Mouse (Mus musculus) limb, embryonic 10.5 days (tissue): ENCODE measurements around the gene Dst. TPM values are rescaled to one million over a fixed set of nuclear protein-coding genes. Genes with fewer than 3 reads are reported as not detected.

ENCODE experiments used
- DNase-seq: peaks from one replicate; pipeline ENCODE4 v3.0.0-alpha.2; 2017; ENCODE audit warnings: low spot score
- H3K27ac ChIP-seq: fragments of 300-500 bp; sonication (generic); 2 replicates; pipeline ENCODE4 v1.5.1; 2016; ENCODE audit warnings: mild to moderate bottlenecking
- H3K27me3 ChIP-seq: fragments of 300-500 bp; sonication (generic); 2 replicates; pipeline ENCODE4 v1.6.1; 2016; ENCODE audit warnings: low read depth, mild to moderate bottlenecking; ENCODE audit not compliant: poor library complexity, severe bottlenecking
- H3K36me3 ChIP-seq: fragments of 300-500 bp; sonication (generic); 2 replicates; pipeline ENCODE4 v1.6.1; 2016; ENCODE audit warnings: mild to moderate bottlenecking, moderate library complexity
- H3K4me1 ChIP-seq: fragments of 300-500 bp; sonication (generic); 2 replicates; pipeline ENCODE4 v1.6.1; 2016
- H3K4me3 ChIP-seq: fragments of 300-500 bp; sonication (generic); 2 replicates; pipeline ENCODE4 v1.5.1; 2016; ENCODE audit warnings: mild to moderate bottlenecking, moderate library complexity
- H3K9me3 ChIP-seq: fragments of 300-500 bp; sonication (generic); replicated peaks from 2 replicates; pipeline ENCODE4 v1.6.1; 2016; ENCODE audit warnings: mild to moderate bottlenecking
- WGBS: fragments of 180-500 bp; shearing (Covaris S2); methylation state at CpG from one replicate; pipeline ENCODE4 v1.1.7; 2016; 5-methylcytosine and 5-hydroxymethylcytosine counted together
- polyA plus RNA-seq: library from polyadenylated mRNA; unstranded; fragments of >200 nt; fragmentation: Nextera tagmentation; extraction: Ambion mirVana; gene quantifications from 2 replicates; pipeline ENCODE4 v1.2.1, GENCODE M21; 2016

Gene Dst
- polyA plus RNA-seq, 1 experiment from 2014 or later: 9.7 TPM

DNA sequence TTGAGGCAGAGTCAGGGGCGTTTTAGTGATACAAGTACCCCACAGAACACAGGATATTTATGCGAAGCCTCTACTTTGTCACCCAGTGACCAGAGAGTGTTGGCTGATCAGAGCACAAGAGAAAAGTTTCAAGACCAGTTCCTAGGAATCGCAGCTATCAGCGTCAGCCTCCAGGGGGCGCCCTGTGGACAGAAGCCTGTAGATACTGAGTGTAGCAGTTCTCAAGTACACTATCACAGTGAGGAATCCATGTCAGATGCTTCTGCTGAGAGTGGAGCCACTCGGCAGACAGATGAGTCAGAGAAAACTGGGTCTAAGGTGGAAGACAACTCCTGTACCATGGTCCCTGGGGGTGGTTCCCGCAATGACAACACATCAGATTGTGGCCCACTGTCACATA lies 281.9 kb downstream of the Dst start:
- WGBS: 69% methylated on average over 7 of the region's 7 CpGs
- DNase-seq: peak; percentile 52
- Histone ChIP-seq H3K4me1 (peaks cover 6% of the 10 kb centered on the region), H3K27ac (no peak overlapping the region), H3K9me3 (no peaks in the 10 kb centered on the region), H3K27me3 (no peaks in the 10 kb centered on the region), H3K36me3 (peaks cover 4% of the 10 kb centered on the region; the same call in 1 of the 2 replicates), H3K4me3 (no peak overlapping the region)

DNA sequence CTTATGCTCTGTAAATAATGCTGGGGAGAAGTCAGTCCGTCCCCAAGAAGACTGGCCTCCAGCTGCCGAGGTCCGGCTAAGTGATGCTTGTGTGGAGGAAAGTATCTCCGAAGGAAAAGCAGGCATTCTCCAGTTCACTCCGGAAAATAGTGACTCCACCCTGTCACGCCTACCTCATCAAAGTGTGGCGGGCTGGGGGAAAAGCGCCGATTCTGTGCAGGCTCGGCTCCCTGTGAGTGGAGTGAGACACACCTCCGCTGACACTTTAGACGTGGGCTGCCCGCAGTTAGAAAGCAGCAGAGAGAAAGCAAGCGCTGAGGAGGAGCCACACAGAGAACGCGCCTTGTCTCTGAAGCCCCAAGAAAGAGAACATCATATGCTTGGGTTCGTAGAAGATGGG lies 284.1 kb downstream of the Dst start:
- Histone ChIP-seq H3K36me3 (peaks cover 4% of the 10 kb centered on the region; the same call in 1 of the 2 replicates), H3K27me3 (no peaks in the 10 kb centered on the region), H3K4me1 (peaks cover 6% of the 10 kb centered on the region), H3K27ac (no peak overlapping the region), H3K4me3 (no peak overlapping the region), H3K9me3 (no peaks in the 10 kb centered on the region)
- 94% methylated on average over 17 of the region's 17 CpGs for WGBS
- DNase-seq: no peak

DNA sequence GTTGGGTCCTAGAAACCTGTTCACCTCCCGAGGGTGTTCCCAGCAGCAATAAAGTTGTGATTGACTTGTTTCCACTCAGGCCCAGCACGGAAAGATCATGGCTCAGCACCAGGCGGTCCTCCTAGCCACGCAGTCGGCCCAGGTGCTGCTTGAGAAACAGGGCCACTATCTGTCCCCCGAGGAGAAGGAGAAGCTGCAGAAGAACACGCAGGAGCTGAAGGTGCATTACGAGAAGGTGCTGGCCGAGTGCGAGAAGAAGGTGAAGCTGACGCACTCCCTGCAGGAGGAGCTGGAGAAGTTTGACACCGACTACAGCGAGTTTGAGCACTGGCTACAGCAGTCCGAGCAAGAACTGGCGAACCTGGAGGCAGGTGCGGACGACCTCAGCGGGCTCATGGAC lies 292.8 kb downstream of the Dst start:
- WGBS: 92% methylated on average over 18 of the region's 18 CpGs
- Histone ChIP-seq H3K9me3 (no peaks in the 10 kb centered on the region), H3K4me3 (no peak overlapping the region), H3K27ac (no peak overlapping the region), H3K27me3 (no peaks in the 10 kb centered on the region), H3K36me3 (peaks cover 29% of the 10 kb centered on the region), H3K4me1 (no peaks in the 10 kb centered on the region)
- no peak for DNase-seq

DNA sequence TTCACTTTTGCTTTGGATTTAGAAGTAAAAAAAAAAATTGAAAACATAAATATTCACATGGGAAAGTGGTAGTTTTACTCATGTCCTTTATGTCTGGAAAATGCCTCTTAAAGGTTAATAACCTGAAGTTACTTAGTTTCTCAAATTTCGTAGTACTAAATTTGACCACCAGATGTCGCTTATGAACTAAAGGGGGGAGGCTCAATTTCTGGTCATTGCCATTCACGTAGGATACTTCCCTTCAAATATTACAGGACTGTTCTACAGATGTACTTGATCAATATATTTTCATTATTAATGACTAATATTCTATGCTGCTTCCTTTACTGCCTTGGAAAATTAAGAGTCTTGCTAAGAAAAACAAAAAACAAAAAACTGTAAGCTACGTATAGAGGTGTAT lies 293.5 kb downstream of the Dst start:
- Histone ChIP-seq H3K9me3 (no peaks in the 10 kb centered on the region), H3K4me1 (no peaks in the 10 kb centered on the region), H3K27ac (no peak overlapping the region), H3K4me3 (no peak overlapping the region), H3K27me3 (no peaks in the 10 kb centered on the region), H3K36me3 (peaks cover 29% of the 10 kb centered on the region)
- WGBS: 56% methylated on average over 4 of the region's 4 CpGs
- no peak for DNase-seq

DNA sequence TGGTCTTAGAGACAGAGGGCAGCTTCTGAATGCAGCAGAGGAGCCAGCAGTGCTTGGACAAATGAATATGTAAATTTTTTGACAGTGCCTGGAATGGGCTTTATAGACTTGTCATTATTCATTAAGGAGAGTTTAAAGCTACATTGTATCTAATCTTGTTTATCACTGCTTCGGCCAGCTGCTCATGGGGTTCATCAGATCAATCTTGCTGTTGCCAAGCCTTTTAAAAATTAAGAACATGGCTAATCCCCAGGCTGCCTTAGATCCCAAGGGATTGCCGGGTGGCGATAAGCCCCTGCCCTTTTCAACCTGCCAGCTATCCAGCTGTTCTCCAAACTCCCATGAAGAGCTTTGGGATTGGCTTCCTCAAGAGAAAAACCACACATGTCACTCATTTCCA lies 303.7 kb downstream of the Dst start:
- Histone ChIP-seq H3K27ac (no peak overlapping the region), H3K9me3 (no peaks in the 10 kb centered on the region), H3K27me3 (no peaks in the 10 kb centered on the region), H3K36me3 (peaks cover 12% of the 10 kb centered on the region), H3K4me1 (no peaks in the 10 kb centered on the region), H3K4me3 (no peak overlapping the region)
- no peak for DNase-seq
- 86% methylated on average over 3 of the region's 3 CpGs for WGBS

DNA sequence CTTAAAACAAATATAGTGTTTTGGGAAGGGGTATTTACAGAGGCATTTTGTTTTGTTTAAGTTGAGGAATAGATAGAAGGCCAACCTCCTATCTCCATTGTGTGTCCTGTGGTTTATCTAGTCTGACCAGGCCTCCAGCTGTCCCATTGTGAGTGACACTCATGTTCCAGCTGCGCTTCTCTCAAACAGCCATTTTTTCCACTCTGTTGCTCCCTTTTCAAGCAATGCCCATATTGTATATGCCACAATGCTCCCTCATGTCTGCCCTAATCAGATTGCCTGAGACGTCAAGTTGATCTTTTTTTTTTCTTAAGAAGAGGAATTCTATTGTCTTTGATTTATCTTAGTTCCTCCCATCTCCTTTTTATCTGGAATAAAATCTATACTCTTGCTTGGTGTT lies 308.4 kb downstream of the Dst start:
- Histone ChIP-seq H3K27me3 (no peaks in the 10 kb centered on the region), H3K27ac (no peak overlapping the region), H3K4me1 (no peaks in the 10 kb centered on the region), H3K4me3 (no peak overlapping the region), H3K9me3 (no peaks in the 10 kb centered on the region), H3K36me3 (peaks cover 15% of the 10 kb centered on the region)
- no peak for DNase-seq
- 91% methylated on average over 2 of the region's 2 CpGs for WGBS

DNA sequence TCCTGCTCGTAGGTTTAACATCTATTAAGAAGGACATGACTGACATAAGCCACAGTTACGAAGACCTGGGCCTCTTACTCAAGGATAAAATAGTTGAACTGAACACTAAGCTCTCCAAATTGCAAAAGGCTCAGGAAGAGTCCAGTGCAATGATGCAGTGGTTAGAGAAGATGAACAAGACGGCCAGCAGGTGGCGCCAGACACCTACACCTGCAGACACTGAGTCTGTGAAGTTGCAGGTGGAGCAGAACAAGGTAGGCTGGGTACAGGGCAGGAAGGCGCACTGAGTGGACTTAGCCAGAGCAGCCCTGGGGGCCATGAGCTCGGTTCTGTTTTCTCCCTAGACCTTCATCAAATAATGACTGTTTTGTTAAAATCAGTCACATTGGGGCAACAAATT lies 310.3 kb downstream of the Dst start:
- H3K4me1 ChIP-seq: no peaks in the 10 kb centered on the region
- DNase-seq: peak; percentile 90
- peaks cover 3% of the 10 kb centered on the region; the same call in 1 of the 2 replicates for H3K36me3 ChIP-seq
- no peak overlapping the region for H3K27ac ChIP-seq
- no peak overlapping the region for H3K4me3 ChIP-seq
- no peaks in the 10 kb centered on the region for H3K9me3 ChIP-seq
- 45% methylated on average over 6 of the region's 6 CpGs for WGBS
- no peaks in the 10 kb centered on the region for H3K27me3 ChIP-seq

DNA sequence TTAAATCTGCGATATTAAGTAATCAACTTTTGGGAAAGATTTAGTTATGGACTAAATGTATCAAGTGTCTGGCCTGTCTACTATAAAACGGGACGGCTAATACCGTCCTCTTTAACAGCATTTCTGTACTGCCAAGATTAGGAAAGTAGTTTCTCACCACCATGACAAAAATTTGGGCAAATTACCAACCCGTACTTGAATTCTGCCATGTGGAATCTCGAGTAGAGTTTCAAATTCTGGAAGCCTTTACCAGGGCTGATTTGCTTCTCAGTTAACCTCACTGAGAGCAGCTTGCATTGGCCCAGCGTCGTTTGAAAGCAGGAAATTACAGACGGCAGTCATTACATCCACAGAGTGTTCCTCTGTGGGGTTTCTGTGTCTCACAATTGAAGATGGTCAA lies 310.8 kb downstream of the Dst start:
- no peak overlapping the region for H3K4me3 ChIP-seq
- H3K27ac ChIP-seq: no peak overlapping the region
- H3K36me3 ChIP-seq: peaks cover 4% of the 10 kb centered on the region; the same call in 1 of the 2 replicates
- H3K27me3 ChIP-seq: no peaks in the 10 kb centered on the region
- H3K4me1 ChIP-seq: no peaks in the 10 kb centered on the region
- no peak for DNase-seq
- no peaks in the 10 kb centered on the region for H3K9me3 ChIP-seq
- WGBS: 87% methylated on average over 9 of the region's 9 CpGs

DNA sequence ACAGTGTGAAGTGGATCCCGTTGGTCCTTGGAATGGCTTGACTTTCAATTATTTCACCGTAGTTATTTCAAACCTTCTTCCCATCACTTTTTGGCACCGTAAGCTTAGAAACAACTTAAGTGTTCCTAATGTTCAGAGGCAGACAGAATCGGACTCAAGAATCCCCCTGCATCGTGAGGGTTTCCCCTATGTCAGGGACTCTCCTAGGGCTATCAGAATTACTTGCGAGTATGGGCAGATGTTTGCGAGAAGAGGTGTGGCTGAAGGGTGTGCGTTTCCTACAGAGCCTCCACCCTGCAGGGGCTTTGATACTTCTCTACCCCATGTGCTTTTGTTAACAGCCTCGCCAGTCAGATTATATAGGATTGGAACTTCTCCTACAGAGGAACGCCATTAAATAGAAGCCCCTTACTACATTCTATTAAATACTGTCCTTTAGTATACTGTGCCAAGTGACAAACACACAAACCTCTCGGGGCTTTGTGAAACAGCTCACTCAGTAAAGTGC lies 312.1 kb downstream of the Dst start:
- H3K27me3 ChIP-seq: no peaks in the 10 kb centered on the region
- DNase-seq: no peak
- H3K9me3 ChIP-seq: no peaks in the 10 kb centered on the region
- H3K4me3 ChIP-seq: no peak overlapping the region
- no peaks in the 10 kb centered on the region for H3K4me1 ChIP-seq
- peaks cover 8% of the 10 kb centered on the region; the same call in 1 of the 2 replicates for H3K36me3 ChIP-seq
- WGBS: 91% methylated on average over 11 of the region's 11 CpGs
- H3K27ac ChIP-seq: no peak overlapping the region

DNA sequence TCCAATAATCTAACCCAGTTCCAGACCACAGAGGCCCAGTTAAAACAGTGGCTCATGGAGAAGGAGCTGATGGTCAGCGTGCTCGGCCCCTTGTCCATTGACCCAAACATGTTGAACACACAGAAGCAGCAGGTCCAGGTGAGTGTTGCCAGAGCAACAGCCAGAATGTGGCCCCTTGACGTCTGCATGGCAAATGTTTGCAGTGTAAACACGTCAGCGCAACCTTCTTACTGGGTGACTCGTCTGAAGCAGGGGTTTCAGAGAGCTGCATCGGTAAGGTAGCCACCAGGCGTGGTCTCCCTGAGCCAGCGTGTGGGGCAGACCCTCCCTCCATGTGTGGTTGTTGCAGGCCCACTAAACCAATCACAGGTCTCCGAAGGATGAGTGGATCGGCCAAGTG lies 315.8 kb downstream of the Dst start:
- H3K27me3 ChIP-seq: no peaks in the 10 kb centered on the region
- H3K27ac ChIP-seq: no peak overlapping the region
- no peaks in the 10 kb centered on the region for H3K4me1 ChIP-seq
- DNase-seq: no peak
- H3K9me3 ChIP-seq: no peaks in the 10 kb centered on the region
- WGBS: 95% methylated on average over 11 of the region's 11 CpGs
- H3K36me3 ChIP-seq: peaks cover 26% of the 10 kb centered on the region
- no peak overlapping the region for H3K4me3 ChIP-seq

DNA sequence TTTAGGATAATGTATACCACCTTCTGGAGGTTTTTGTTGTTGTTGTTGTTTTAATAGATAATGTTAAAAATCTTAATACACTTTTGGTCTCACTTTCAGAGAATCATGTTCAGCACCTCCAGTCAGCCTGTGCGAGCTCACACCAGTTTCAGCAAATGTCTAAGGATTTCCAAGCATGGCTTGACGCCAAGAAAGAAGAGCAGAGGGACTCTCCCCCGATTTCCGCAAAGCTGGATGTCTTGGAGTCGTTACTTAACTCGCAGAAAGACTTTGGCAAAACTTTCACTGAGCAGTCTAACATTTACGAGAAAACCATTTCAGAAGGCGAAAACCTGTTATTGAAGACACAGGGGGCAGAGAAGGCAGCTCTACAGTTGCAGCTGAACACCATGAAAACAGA lies 319.7 kb downstream of the Dst start:
- H3K27me3 ChIP-seq: no peaks in the 10 kb centered on the region
- peaks cover 24% of the 10 kb centered on the region for H3K36me3 ChIP-seq
- H3K27ac ChIP-seq: no peak overlapping the region
- H3K4me3 ChIP-seq: no peak overlapping the region
- 95% methylated on average over 8 of the region's 8 CpGs for WGBS
- no peak for DNase-seq
- H3K9me3 ChIP-seq: no peaks in the 10 kb centered on the region
- no peaks in the 10 kb centered on the region for H3K4me1 ChIP-seq

DNA sequence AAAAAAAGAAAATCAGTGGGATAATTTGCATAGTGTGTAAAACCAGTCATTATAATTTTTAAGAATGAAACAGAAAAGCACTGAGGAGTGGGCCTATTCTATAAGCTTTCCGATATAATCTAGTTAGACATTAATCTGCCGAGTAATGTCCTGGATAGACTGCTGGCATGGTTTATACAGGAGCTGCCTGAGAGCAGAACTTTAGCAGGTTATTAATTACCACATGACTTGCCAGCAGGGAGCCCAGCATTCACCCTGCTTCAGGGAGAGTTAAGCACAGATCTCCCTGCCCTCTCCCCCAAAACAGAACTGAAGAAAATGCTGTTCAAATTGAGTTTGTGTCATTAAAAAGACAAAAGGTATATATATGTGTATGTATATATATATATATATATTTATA lies 323.0 kb downstream of the Dst start:
- Histone ChIP-seq H3K9me3 (no peaks in the 10 kb centered on the region), H3K4me1 (peaks cover 2% of the 10 kb centered on the region), H3K36me3 (peaks cover 14% of the 10 kb centered on the region), H3K27me3 (no peaks in the 10 kb centered on the region), H3K4me3 (no peak overlapping the region), H3K27ac (no peak overlapping the region)
- no peak for DNase-seq
- WGBS: 94% methylated on average over 2 of the region's 2 CpGs

DNA sequence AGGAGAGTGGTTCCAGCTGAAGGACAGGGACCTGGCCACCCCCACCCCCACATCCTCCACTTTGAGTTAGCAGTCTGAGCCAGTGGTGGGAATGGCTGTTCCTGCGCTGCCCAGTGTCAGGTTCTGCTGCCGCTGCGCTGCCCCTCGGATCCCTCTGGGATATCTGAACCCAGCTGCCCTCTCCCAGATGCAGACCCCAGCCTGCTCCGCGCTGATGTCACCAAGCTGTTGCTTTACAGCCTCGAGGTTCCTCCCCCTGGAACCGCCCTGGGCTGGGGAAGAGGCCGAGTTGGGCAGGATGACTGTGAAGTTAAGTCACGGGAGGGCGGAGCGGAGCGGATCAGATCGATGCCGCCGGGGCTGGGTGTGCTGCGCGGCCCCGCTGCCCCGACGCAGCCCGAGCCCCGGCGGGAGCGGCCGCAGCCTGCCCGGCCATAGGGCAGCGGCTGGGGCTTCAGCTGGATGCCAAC lies 328.3 kb downstream of the Dst start:
- DNase-seq: peak; percentile 81
- Histone ChIP-seq H3K27me3 (peaks cover 15% of the 10 kb centered on the region; the same call in 1 of the 2 replicates), H3K4me3 (peak overlapping the region; percentile 54), H3K36me3 (no peaks in the 10 kb centered on the region), H3K27ac (peak overlapping the region; percentile 72), H3K4me1 (peaks cover 17% of the 10 kb centered on the region), H3K9me3 (no peaks in the 10 kb centered on the region)
- 1% methylated on average over 28 of the region's 28 CpGs for WGBS

DNA sequence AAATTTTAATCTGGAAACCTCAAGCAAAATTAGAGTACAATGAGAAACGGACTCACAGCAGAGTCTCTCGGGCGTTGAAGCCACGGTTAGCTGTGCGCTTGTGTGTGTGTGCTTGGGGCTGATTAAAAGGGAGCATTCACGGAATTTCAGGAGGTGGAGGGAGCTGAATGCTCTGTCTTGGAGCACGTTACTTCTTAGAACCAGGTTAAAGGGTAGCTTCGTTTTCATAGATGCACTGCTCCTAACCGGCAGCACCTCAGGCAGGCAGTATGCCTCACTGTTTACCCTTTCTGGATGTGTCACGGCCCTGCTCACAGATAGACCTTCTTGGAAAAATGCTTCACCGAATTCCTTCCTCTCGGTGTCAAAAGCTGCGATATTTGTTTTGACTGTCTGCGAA lies 329.2 kb downstream of the Dst start:
- Histone ChIP-seq H3K27ac (no peak overlapping the region), H3K4me1 (peaks cover 17% of the 10 kb centered on the region), H3K27me3 (peaks cover 15% of the 10 kb centered on the region; the same call in 1 of the 2 replicates), H3K4me3 (peak overlapping the region; percentile 54; the same call in 1 of the 2 replicates), H3K36me3 (no peaks in the 10 kb centered on the region), H3K9me3 (no peaks in the 10 kb centered on the region)
- no peak for DNase-seq
- 71% methylated on average over 14 of the region's 14 CpGs for WGBS
